Mouse (Mus musculus) T-helper 1 cell (primary cell): Measurements from ENCODE around the gene Hsd17b10.

Experiments
- in situ Hi-C: fragments of 300-600 bp; cut with MboI, MseI; formaldehyde crosslinking; loops from one replicate; pipeline ENCODE4 v1.15.1; 2025; ENCODE audit warnings: high pct_unique_total_duplicates

Hsd17b10 gene

GRCm38 (mm10) chrX:152001737-152002710 lies at the start of gene Hsd17b10:
TSS of gene Hsd17b10 (plus strand) at chrX:152001845.
- in situ Hi-C loops, result loop anchor here (5.0 kb wide), 1 partner anchor 60 kb away; no protein-coding TSS in a partner anchor

DNA sequence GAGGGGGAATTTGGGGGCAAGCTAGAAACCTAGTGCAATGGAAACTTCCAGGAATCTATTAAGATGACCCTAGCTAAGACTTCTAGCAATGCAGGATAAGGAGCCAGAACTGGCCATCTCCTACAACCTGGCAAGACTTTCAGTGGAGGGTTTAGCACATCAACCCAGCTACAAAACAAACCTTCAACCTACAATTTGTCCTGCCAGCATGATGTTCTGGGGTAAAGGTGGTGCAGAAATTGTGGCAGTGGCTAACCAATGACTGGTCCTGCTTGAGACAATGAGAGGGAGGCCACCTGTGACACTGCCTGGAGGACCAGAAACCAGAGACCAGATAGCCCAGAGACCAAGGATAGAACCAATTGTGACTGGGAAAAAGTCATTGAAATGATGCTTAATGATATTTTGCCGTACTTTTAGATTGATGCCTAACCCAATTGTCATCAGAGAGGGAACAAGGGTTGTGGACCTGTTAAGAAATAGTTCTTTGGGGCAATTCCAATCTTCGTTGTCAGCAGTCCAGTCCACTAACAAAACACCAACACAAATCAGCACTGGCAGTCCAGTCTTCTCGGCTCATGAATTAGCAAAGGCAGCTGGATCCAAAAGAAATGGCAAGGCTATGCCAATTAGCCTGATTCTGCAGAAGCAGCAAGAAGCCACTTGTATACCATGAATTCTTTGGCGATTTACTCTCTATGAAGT lies 2.5 kb upstream of the Hsd17b10 start:
- in situ Hi-C loops, result no loop called here

GRCm38 (mm10) chrX:152001182-152001684 lies 412 bp upstream of the Hsd17b10 start:
- in situ Hi-C loops, result loop anchor here (5.0 kb wide), 1 partner anchor 59 kb away; no protein-coding TSS in a partner anchor

DNA sequence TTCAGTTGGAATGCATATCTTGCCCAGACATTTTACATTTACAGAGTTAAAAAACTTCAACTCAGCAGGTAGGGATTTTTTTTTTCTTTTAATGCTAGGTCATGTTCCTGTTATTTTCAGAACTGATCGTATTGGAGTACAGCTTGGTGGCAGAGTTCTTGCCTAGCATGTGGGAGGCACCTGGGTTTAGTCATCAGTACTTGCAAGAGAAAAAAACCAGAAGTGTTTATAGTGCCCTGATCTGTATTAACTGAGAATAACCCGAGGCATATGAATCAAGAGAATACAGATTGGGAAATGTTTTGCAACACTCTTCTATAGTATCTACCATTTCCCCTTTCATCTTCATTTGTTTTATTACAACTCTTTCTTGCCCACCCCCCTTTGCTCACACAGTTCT lies 1.2 kb downstream of the Hsd17b10 start:
- in situ Hi-C loops, result loop anchor here (5.0 kb wide), 1 partner anchor 61 kb away; no protein-coding TSS in a partner anchor

- in situ Hi-C loops, result no loop called here
These were observed 6.2 kb downstream of the Hsd17b10 start for GRCm38 (mm10) chrX:152007863-152008262.

- in situ Hi-C loops, result no loop called here
These were observed 14.1 kb downstream of the Hsd17b10 start for GRCm38 (mm10) chrX:152015752-152016150.

DNA sequence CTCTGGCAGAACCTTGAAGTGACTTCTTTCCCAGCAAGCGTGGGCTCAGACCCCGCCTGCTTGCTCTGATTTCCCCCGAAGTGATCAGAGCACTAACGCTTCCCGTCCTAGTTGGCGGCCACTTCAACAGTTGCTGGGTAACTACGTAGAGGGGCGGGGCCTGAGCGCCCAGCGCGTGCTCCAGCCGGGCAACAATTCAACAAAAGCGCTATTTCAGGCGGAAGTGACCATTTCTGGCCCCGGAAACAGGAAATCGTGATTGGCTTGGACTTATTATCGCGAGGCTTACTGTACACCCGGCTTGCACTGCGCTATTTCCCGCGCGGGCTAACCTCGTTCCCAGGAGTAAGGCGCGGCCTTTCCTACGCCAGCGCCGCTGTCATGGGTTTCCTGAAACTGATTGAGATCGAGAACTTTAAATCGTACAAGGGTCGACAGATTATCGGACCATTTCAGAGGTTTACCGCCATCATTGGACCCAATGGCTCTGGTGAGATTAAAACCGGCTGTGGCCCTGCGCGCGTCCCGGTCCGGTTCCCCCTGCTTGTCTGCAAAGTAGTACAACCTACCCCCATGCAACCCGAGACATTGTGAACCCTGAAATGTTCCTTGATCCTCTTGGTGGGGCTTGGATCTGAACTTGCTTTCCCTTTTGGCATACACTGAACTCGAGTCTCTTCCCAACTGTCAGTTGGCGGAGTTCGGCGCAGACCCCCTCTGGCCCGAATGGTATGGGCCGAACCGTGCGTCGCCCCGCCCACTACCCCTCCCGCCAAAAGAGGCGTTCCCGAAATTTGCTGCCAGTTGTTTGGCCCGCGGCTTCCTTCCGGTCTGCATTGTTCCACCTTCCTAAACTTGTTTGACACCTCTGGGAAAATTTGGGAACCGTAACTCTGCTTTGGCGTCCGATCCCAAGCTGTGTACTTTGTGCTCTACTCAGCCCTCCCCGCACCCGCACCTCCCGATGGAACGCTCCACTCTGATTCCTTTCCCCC lies 14.8 kb downstream of the Hsd17b10 start, which contains the start of the genes Ribc1 and Smc1a:
TSS of gene Ribc1 (minus strand) at position 145 of the 995 bp plus-strand sequence.
TSS of gene Smc1a (plus strand) at position 278 of the 995 bp plus-strand sequence.
- in situ Hi-C loops, result no loop called here

- in situ Hi-C loops, result no loop called here
These were observed 15.5 kb downstream of the Hsd17b10 start for GRCm38 (mm10) chrX:152017186-152017585.

DNA sequence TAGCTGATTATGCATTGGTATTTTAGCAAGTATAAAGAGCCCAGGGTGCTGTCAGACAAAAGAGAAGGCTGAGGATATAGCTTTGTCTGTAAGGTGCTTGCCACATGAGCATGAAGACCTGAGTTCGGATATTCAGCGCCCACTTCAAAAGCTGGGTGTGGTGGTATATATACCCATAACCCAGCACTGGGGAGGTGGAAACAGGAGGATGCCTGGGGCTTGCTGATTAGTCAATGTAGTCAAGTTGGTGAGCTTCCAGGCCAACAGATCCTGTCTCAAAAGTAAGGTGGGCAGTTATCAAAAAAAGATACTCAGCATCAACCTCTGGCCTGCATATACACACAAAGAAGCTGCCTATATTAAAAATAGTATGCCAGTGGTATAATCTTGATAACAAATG lies 17.6 kb downstream of the Hsd17b10 start:
- in situ Hi-C loops, result no loop called here

DNA sequence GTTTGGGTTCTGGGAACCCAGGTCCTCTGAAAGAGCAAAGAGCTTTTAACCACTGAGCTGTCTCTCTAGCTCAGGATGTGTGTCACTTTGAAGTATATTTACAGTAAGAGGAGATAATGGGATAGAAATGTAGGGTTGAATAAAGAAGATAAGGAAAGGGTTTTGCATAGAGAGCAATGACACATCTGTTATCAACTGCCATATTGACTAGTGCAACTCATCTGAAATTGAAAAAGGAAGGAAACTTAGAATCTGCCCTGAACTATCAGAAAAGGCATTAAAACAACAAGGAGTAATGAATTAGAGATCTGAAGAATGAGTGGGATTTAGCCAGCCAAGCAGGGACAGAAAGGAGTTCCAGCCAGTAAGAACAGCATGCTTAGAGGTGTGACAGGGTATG lies 38.2 kb downstream of the Hsd17b10 start:
- in situ Hi-C loops, result loop anchor here (10.0 kb wide), 2 partner anchors 125 to 145 kb away; no protein-coding TSS in a partner anchor

DNA sequence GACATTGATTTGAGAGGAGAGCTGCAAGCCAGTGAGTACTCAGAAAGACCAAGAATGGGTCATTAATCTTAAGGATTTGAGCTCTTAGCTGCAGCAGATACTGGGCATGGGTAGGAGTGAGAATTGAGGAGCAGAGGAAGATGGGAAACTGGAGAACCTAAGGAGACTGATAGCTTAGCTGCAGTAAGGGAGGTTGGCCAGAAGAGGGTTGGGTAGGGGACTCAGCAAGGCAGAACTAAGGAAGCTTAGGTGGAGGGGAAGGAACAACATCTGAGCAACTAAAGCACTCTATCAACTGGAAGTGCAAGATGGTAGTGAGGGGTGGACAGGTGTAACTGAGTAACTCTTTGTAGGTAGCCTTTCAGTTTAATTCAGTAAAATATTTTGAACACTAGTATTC lies 45.6 kb downstream of the Hsd17b10 start:
- in situ Hi-C loops, result loop anchor here (10.0 kb wide), 1 partner anchor 152 kb away; no protein-coding TSS in a partner anchor

DNA sequence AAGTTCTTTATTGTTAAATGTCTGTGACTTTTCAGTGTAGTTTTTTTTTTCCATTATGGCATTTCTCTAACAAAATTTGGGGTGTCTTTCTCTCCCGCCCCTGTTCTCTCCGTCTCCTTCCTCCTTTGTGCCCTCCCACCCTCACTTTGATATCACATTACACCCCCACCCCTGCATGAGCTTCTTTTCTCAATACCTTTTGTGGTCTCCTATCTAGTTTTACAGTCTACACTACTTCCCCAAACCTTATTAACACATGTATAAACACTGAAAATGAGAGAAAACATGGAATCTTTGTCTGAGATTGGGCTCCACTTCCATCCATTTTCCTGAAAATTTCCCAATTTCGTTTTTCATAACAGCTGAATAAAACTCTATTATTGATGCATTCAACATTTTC lies 50.9 kb downstream of the Hsd17b10 start:
- in situ Hi-C loops, result no loop called here
